Mouse (Mus musculus) heart, adult 2 months (tissue): ENCODE measurements around the gene Eif2b4.

Experiments used
- CTCF ChIP-seq: fragments of 200-600 bp; IDR thresholded peaks from 2 replicates; pipeline ENCODE4 v1.8.1; 2022; ENCODE audit warnings: antibody characterized with exemption, mild to moderate bottlenecking, moderate library complexity
- EP300 ChIP-seq: fragments of 200-500 bp; IDR thresholded peaks from 2 replicates; pipeline ENCODE4 v1.6.1; 2011; ENCODE audit warnings: low read depth, low read length, control low read depth; ENCODE audit not compliant: insufficient read depth
- POLR2A ChIP-seq: fragments of 200-500 bp; IDR thresholded peaks from 2 replicates; pipeline ENCODE4 v1.6.1; 2011; ENCODE audit warnings: mild to moderate bottlenecking, low read depth, low read length, control low read depth; ENCODE audit not compliant: insufficient read depth

DNA sequence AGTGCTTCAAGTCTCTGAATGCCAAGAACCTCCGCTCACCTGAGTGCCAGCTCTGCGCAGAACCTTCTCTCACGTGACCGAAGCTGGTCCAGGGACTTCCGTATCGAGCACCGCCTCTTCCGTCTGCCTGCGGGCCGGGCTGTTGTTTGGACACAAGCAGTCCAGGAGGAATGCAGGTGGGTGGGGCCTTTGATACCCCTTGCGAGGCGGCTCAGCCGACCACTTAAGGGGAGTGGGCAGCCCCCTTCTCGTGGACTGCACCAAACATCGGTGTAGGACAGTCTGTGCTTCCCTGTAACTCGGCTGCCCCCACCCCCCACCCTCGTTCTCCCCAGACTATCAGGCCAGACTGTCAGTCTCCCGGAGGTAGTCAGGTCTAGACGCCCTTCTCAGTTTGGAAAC lies 39.1 kb downstream of the Eif2b4 start, which contains the start of gene Mpv17:
- no peak for TF ChIP-seq CTCF
- TF ChIP-seq POLR2A: peak; percentile 93
- TF ChIP-seq EP300: peak; percentile 87
